Mouse (Mus musculus) brain, embryonic 14.5 days (tissue): Measurements from ENCODE around the gene Gm11639. TPM values are rescaled to one million over a fixed set of nuclear protein-coding genes. Genes with fewer than 3 reads are reported as not detected.
A peak's percentile ranks its signal among the peaks of the same experiment; 100 is the strongest.

Source experiments
- DNase-seq: peaks from one replicate; pipeline ENCODE4 v3.0.0-alpha.2; 2011; ENCODE audit warnings: low read depth
- CTCF ChIP-seq: fragments of 200-500 bp; IDR thresholded peaks from 2 replicates; pipeline ENCODE4 v1.5.1; 2012; ENCODE audit warnings: inconsistent platforms, mild to moderate bottlenecking, moderate library complexity, borderline replicate concordance; ENCODE audit not compliant: insufficient read depth, insufficient read length; ENCODE audit errors: extremely low read depth
- POLR2A ChIP-seq: fragments of 200-500 bp; IDR thresholded peaks from 2 replicates; pipeline ENCODE4 v1.6.1; 2012; ENCODE audit warnings: mild to moderate bottlenecking, inconsistent platforms, borderline replicate concordance; ENCODE audit not compliant: poor library complexity, insufficient read depth, insufficient read length, severe bottlenecking; ENCODE audit errors: extremely low read depth
- polyA plus RNA-seq: library from polyadenylated mRNA; depleted of rRNA; stranded (reverse); fragments of >200 nt; gene quantifications from 2 replicates; pipeline ENCODE4 v1.2.3, GENCODE M21; 2012

The Gm11639 gene
- polyA plus RNA-seq, 1 experiment, result 0.10 TPM

GRCm38 (mm10) chr11:105149353-105149752, 463.8 kb downstream of the Gm11639 start:
- TF ChIP-seq POLR2A (no peak), CTCF (no peak)
- no peak for DNase-seq

GRCm38 (mm10) chr11:105149766-105150165, 464.3 kb downstream of the Gm11639 start:
- DNase-seq, result peak; percentile 14
- no peak for TF ChIP-seq CTCF
- no peak for TF ChIP-seq POLR2A

- peak; percentile 5 for DNase-seq
- TF ChIP-seq CTCF (no peak), POLR2A (no peak)
Measured at GRCm38 (mm10) chr11:105150691-105151090, 465.2 kb downstream of the Gm11639 start.

- peak; percentile 10 for DNase-seq
- no peak for TF ChIP-seq POLR2A
- no peak for TF ChIP-seq CTCF
Measured at GRCm38 (mm10) chr11:105151226-105152016, 465.9 kb downstream of the Gm11639 start.

- no peak for DNase-seq
- TF ChIP-seq POLR2A (no peak), CTCF (no peak)
Measured at GRCm38 (mm10) chr11:105152017-105152300, 466.5 kb downstream of the Gm11639 start.

- DNase-seq, result no peak
- TF ChIP-seq CTCF, result no peak
- TF ChIP-seq POLR2A, result no peak
Measured at GRCm38 (mm10) chr11:105152357-105152899, 466.9 kb downstream of the Gm11639 start.

GRCm38 (mm10) chr11:105153068-105153833, 467.7 kb downstream of the Gm11639 start:
- peak; percentile 50 for DNase-seq
- no peak for TF ChIP-seq POLR2A
- no peak for TF ChIP-seq CTCF

GRCm38 (mm10) chr11:105155915-105156314, 470.4 kb downstream of the Gm11639 start:
- DNase-seq, result no peak
- TF ChIP-seq POLR2A (no peak), CTCF (no peak)

- TF ChIP-seq POLR2A, result no peak
- TF ChIP-seq CTCF, result no peak
- no peak for DNase-seq
Measured at GRCm38 (mm10) chr11:105156748-105157267, 471.3 kb downstream of the Gm11639 start.

GRCm38 (mm10) chr11:105158047-105158446, 472.5 kb downstream of the Gm11639 start:
- no peak for DNase-seq
- no peak for TF ChIP-seq POLR2A
- TF ChIP-seq CTCF, result no peak

- no peak for DNase-seq
- TF ChIP-seq CTCF, result no peak
- no peak for TF ChIP-seq POLR2A
Measured at GRCm38 (mm10) chr11:105159673-105160360, 474.3 kb downstream of the Gm11639 start.

GRCm38 (mm10) chr11:105161411-105161810, 475.9 kb downstream of the Gm11639 start:
- no peak for TF ChIP-seq CTCF
- no peak for TF ChIP-seq POLR2A
- DNase-seq, result no peak
